Mouse (Mus musculus) layer of hippocampus, postnatal 14 days (tissue): ENCODE results near the gene Ankrd22. TPM values are rescaled to one million over a fixed set of nuclear protein-coding genes. Genes with fewer than 3 reads are reported as not detected.
A peak's percentile ranks its signal among the peaks of the same experiment; 100 is the strongest.

Experiments used
- DNase-seq, 2 experiments: peaks; one replicate each; pipeline ENCODE4 v3.0.0; 2021 to 2022; ENCODE audit warnings: low spot score in 2 of 2, mixed read lengths in 1 of 2
- total RNA-seq, 2 experiments: library from RNA; stranded (reverse); gene quantifications; 2 replicates each; pipeline ENCODE4 v1.2.3; 2021

Gene Ankrd22
- total RNA-seq, 2 experiments from 2014 or later: not detected

- no peak for DNase-seq
These were observed 16.6 kb upstream of the Ankrd22 start for GRCm38 (mm10) chr19:34182490-34182889.

- no peak for DNase-seq
These were observed 15.4 kb upstream of the Ankrd22 start for GRCm38 (mm10) chr19:34181234-34181633.

- DNase-seq: no peak
These were observed 14.5 kb upstream of the Ankrd22 start for GRCm38 (mm10) chr19:34180316-34180715.

DNA sequence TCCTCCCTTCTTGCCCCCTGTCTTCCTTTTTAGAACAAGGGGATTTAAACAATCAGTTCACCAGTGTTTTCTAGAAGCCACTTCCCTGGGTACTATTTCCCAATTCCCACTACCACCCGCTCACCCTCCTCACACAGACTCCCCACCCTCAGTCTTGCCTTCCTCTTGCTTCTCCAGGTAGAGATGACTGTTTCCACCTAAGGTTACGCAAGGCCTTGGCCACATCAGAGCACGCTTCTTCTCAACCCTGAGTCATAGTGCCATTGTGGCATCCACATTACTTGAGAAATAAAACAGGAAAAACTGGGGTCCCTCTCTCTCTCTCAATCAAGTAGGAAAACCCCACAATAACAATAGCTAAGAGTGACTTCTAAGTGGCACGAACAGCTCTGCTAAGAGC, 13.3 kb upstream of the Ankrd22 start:
- DNase-seq: no peak

GRCm38 (mm10) chr19:34174004-34174403, 8.2 kb upstream of the Ankrd22 start:
- DNase-seq: no peak

GRCm38 (mm10) chr19:34171167-34171566, 5.3 kb upstream of the Ankrd22 start:
- DNase-seq: no peak

DNA sequence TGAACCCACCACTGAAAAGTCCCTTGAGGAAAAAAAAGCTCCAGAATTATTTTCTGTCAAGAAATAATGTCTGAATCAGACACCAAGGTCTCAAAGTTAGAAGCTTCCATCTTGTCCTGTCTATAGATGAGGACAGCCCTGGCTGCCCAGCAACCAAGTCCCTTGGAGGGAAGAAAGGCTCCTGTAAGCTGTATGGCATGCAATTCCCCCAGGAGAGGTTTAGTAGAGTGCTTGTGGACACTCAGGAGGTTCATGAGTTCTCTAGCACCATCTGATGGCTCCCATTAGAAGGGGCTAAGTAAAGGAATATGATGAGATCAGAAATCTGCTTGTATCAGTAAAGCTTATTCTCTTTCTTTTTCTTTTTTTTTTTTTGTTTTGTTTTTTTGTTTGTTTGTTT, 3.3 kb upstream of the Ankrd22 start:
- no peak for DNase-seq

DNA sequence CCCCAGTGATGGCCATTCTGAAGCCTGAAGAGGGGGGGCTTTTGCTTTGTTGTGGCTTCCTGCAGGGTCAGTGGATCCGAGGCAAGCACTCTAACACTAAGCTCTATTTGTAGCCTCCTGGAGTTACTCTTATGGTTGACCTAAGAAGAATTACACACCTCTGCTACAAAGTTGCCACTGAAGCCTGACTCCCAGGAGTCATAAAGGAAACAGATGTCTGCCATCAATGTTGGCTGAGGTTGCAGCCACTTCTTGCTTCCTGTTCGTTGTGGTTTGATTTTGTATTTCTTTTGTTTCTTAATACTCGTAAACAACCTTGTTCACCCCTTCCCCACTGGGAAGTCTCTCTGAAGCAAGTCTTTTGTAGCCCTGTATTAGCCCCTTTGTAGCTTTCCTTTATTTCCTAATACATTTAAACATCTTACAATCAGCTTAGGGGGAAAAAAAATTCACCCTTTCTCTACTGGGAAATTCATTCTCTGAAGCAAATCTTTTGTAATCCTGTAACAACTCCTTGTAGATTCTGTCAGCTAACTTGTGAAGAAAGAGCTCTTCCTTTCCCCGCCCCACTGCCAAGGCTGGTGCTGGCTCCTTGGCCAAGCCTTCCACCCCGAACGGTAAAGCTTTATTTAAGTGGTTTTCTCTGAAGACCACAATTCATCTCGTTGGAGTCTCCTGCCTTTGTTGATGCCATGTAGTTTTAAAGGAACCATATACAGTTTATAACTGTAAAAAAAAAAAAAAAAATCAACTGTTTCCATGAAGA, 2.2 kb upstream of the Ankrd22 start:
- no peak for DNase-seq

GRCm38 (mm10) chr19:34166386-34166785, 533 bp upstream of the Ankrd22 start:
- no peak for DNase-seq

DNA sequence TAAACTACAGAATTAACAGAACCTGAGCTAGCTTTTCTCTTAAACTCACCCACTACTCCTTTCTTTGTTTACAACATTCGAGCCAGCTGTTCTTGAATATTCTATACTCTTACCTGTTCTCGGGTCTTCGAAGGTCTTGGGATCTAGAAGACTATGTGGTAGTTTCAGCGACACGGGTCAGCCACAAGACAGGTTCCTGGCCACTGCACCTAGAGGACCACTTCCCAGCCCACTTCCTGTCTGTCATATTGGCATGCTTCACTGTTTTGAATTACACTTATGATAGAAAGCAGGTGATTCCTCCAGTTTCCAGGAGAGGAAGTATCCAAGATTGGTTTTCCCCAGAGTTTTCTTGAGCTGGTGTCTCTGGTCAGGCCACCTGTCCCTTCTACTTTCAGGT, 3.2 kb downstream of the Ankrd22 start:
- DNase-seq: no peak

DNA sequence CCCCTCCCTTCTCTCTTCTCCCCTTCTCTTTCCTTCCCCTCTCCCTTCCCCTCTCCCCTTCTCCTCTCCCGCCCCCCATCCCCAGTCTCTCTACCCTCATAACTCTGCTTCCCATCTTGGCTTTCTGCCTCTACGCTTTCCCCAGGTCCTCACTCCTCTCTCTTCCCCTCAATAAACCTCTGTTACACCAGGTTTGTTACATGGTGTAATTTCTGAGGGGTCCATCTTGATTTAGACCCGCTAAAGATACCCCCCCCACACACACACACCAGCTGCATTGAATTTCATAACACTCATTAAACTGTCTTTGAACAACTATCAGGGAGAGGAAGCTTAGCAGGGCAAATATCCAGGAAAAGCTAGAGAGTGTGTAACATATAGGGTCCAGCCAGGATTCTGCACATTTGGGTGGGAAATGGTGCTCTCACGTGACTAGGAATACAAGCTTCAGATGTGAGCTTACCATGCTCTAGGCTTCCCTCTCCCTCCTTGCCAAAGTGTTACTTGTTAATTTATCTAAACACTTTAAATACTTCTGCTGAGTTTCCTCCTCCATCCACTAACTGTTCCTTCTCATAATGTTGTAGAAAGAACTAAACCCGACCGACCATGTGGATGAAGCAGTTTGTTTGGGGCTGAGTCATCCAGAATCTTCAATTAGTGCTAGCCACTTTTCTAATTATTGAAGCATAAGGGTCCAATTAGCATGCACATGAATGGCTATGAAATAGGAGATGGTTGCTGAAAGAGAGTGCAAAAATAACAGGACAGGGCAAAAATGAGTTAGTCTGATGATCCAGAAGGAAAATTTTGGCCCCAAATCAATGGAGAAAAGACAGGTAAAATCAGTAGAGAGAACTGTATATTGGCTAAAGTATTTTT, 12.3 kb downstream of the Ankrd22 start:
- no peak for DNase-seq

- peak in 1 of 2 experiments; percentile 14 for DNase-seq
These were observed 13.9 kb downstream of the Ankrd22 start for GRCm38 (mm10) chr19:34151909-34152308.

GRCm38 (mm10) chr19:34148421-34148820, 17.4 kb downstream of the Ankrd22 start:
- DNase-seq: no peak

- no peak for DNase-seq
These were observed 26.3 kb downstream of the Ankrd22 start for GRCm38 (mm10) chr19:34139431-34140046.

- no peak for DNase-seq
These were observed 27.0 kb downstream of the Ankrd22 start for GRCm38 (mm10) chr19:34138720-34139430.

DNA sequence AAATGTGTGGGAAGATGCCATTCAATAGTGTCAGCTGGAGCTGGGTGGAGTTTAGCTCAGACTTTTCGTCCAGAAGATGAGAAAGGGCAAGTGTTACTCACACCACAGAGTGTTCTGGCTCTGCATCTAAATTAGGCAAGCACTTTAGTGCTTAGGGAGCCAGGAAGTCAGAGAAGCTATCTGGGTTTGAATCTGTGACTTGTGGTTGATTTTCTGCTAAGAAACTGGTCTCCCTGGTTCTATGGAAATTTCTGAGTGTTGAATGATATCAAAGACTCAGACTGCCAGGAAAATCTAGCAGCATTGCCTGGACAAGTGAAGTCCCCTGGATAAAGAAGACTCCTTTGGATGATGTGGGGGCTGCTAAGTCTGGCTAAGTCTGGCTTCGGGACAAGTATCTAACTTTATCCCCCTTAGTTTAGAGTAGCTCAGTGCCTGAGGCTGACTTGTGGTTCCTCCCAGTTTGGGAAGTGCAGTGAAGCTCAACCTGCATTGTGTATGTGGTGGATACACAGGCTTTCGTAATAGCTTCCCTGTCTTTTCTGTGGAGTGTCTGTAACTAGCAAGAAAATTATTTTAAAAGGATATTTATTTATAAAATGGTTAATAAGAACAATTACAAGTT, 45.6 kb downstream of the Ankrd22 start:
- no peak for DNase-seq

DNA sequence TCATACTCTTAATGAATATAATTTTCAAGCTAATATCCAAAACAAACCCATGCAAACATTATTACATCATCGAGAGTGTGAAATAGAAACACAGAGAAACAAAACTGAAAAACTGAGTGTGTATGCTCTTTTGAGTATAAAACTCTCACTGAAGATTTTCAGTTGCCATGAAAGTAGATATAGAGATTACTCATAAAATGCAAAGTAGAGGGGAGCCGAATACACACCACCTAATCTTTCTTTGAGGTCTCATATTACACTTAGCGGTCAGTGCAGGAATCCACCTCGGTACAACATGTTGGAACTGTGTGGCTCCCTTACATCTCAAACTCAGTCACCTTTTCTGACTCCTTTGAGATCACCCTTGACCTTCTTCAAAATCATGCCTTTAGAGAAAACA, 46.2 kb downstream of the Ankrd22 start:
- no peak for DNase-seq

GRCm38 (mm10) chr19:34119102-34119501, 46.8 kb downstream of the Ankrd22 start:
- no peak for DNase-seq

DNA sequence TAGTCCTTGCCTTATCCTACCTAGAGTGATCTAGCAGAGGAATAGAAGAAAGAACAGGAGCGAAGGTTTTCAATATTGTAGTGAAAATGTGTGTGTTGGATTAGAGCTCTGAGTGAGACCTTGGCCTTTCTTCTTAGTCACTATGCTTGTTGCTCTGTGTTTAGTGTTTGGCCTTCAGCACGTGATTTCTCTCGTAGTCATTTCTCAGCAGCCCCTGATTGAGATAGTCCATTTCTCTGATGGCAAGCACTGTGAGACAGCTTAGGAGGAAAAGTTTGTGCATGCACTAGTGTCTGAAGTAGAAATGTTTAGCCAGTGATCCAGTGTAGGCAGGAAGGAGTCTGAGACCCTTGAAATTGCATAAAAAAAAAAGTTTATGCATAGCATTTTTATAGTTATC, 61.0 kb downstream of the Ankrd22 start:
- DNase-seq: no peak

DNA sequence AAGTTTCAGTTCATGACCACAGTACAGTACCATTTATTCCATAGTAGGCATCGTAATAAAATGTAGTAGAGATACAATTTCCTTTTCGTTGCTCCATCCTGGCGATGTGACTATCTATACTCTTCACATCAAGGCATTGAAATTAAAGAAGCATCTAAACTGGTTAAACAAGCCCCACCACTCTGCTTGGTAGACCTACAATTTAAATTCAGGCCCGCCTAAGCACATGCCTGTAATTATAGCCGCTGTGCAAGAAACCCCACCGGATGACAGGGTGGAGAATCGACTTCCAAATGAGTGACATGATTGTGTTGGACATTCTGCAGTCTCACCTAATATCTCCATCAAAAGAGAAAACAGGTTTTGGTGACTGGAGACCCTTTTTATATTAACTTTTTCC, 64.0 kb downstream of the Ankrd22 start:
- DNase-seq: no peak

GRCm38 (mm10) chr19:34100633-34101032, 65.2 kb downstream of the Ankrd22 start, which contains the start of gene Lipm:
Lipm (plus strand) TSS chr19:34100933.
- no peak for DNase-seq
